Mouse (Mus musculus) retina, adult 2 months (tissue): Measurements from ENCODE around the gene Gm49337.
A peak's percentile ranks its signal among the peaks of the same experiment; 100 is the strongest.
"Not testable (repeated sequence)": the region's sequence is repeated elsewhere in the genome, so short reads cannot be mapped to it uniquely, and the experiment has no call there.

ENCODE experiments used
- DNase-seq: peaks from one replicate; pipeline ENCODE4 v3.0.0-alpha.2; 2012; ENCODE audit warnings: low read depth, low spot score

Gm49337 gene

DNA sequence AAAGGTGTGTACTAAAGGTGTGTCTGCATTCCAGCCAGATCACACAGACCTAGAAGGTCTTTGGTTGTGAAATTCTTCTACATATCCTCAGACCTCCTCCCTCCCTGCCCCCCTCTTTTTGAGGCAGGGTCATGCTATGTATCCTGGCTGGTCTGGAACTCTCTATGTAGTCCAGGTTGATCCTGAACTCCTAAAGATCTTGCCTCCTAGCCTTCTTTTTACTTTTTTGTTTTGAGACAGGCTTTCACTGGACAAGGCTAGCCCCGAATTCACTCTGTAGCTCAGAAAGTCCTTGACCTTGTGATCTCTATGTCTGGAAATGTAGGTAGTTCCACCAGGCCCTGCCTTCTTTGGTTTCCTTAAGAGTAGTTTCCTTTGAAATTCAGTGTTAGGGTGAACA lies 35.7 kb downstream of the Gm49337 start:
- DNase-seq = no peak

DNA sequence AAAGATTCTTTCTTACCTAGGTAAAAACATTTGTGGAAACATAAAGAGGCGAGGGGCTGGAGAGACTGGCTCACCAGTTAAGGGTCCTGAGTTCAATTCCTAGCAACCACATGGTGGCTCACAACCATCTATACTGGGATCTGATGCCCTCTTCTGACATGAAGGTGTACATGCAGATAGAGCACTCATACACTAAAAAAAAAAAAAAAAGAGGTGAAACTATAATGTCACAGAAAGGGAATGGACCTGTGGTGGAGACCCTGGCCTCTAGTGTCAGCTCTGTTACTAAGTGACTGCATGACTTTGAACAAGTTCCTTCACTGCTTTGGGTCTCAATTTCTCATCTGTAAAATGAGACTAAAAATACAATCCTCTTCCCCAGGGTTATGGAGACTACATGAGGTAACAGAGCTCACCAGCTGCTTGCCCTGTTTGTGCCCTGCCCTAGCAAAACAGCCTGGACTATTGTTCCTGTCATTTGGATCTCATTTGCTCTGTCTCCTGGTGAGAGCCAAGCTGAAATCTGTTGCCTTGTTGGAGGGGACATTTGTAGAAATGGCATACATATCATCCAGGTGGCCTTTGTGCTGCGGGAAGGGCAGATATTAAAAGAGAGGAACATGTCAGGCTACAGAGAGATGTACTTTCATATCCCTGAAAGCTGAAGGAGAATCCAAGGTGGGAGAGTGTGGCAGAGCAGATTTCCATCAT lies 42.9 kb downstream of the Gm49337 start:
- no peak for DNase-seq

DNA sequence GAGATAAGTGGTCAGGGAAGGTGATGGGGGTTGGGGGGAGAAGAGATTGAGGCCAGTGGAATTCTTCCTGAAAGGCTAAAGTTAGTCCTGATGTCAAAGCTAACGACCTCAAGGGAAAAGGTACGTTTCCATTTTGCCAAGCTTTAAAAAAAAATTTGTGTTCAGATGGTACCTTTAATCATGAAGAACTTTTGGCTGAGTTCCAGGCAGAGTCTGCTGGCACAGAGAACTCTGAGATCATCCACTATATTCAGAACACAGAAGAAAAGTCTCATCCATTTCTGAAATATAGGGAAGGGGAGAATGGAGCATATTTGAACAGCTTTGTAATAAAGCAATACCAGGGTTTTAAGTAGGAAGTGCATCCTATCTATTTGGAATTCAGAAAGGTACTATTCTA lies 43.9 kb downstream of the Gm49337 start:
- DNase-seq = no peak

DNA sequence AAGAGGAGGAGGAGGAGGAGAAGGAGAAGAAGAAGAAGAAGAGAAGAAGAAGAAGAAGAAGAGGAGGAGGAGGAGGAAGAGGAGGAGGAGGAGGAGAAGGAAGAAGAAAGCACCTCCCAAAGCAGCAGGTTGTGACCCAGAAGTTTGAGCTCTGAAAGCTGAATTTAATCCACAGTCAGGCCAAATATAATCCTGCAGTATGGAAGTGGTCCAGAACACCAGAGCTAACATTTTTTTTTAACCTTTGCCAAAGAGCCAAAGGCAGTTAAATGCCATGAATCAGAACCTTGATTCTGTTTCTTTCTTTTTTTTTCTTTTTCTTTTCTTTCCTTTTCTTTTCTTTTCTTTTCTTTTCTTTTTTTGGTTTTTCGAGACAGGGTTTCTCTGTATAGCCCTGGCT lies 44.5 kb downstream of the Gm49337 start:
- not testable (repeated sequence) for DNase-seq

DNA sequence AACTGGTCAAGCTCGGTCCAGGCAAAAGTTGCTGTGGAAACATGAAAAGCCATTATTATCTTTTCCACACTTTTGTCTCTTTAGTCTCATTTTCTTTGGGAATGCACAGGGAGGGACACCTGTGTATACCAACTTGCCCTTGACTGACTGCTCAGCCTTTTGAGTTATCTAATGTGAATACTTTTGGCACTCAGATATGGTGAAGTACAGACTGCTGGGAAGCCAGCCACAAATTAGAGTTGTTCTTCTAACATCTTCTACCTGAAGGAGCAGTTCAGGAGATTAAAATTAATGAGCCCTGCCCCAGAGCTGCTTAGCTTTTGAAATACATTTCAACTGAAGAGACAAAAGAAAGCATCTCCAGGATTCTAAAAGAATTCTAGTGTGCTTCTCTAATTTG lies 45.9 kb downstream of the Gm49337 start:
- no peak for DNase-seq

DNA sequence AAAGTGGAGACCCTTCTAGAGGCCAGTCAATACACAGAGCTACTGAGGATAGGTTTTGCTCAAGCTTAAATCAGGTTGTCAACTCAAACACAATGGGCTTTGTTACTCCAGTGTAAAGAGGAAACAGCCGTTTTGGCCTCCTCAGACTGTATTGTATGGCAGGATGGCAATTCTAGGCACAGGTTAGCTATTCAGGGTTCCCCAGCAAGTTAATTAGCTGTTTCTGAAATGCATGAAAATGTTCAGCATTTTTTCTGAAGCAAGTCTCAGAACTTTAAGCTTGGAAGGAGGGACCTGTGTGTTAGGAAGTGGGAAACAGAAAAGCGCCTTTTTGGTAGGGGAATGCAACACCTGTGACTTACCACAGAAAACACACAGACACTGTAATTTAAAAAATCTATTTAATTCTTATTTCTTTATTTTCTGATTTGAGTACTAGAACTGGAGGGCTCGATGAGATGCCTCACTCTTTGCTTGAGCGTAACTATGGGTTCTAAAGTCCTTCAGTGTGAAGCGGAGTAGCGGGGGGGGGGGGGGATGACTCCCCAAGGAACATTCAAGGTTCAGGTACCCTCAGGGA lies 47.0 kb downstream of the Gm49337 start:
- no peak for DNase-seq

DNA sequence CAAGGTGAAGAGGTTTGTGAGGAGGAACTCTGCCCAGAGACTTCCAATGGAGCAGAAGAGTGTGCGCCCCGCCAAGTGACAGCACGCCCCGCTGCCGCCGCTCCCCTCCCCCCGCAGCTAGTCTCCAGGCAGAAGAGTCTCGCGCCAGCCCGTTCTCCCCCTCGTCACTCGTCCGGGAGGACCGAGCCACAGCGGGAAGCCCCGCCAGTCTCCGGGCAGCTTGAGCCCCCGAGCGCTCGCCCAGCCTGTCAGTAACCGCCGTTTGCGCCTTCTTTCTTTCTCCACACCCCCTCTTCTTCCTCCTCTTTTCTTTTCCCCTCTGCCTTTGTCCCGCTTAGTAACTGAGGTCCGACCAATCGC lies 47.6 kb downstream of the Gm49337 start:
- no peak for DNase-seq

DNA sequence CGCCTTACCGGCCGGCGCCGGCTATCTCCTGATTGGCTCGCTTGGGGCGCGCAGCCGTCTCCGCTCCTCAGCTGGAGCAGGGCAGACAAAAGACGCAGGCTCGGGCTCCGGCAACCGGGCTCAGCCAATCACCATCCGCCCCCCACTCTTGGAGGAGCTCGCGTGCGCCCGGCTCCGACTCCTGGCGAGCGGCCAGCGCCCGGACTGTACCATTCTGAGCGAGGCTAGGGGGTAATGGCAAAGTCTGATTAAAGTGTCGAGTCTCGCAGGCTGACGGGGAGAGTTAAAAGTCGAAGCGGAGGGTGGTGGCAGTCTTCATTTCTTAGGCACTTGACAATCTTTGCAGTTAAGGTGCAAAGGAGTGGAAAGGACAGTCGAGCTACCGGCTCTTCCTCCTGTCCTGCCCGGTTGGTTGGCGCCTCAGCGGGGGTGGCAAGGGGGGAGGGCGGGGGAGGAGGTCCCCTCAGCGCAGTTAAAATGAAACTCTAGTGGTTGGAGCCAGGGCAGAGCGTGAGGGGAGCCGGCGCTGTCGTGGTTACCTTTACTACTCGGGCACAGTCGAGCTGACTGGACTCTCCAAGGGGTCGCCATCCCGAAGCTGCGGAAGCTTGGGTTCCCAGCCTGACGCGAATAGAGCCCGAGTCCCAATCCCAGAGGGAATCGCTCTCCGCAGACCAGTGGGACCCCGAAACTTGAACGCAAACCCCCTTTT lies 48.1 kb downstream of the Gm49337 start, which contains the start of gene Pik3r3:
Gene Pik3r3, plus strand, starts transcription at position 479 of the 712 bp plus-strand sequence.
- DNase-seq = peak; percentile 98

DNA sequence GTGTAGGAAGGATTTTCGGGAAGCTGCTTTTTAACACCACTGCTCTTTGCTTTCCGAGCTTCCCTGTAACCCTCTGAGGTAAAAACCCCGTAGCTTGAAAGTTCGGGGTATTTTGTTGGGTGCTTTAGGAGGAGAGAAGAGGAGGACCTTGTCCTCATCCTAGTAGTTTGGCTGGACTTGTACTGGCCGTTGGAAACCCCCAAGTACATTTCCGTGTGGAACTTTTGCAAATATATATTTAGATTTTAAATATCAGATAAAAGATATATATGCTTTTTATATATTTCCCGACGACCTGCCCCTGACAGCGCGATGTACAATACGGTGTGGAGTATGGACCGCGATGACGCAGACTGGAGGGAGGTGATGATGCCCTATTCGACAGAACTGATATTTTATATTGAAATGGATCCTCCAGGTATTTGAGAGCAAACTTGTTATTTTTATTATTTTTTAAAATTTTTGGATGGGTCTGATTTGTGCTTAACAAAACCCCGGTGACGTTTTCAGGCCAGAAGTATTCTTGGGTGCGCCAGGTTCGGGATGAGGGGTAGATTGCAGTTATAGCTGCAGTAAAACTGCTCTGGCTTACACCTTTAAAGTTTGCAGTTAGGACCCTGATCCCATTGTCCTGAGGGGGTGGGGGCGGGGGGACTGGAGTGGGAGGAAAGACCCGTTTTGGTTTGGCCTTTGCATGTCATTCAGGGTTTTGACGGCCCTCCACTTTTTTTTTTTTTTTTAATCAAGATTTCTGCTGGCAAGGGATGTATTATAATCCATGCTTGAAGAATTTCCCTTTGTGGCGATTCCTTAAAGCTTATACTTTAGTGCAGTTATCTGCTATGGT lies 49.0 kb downstream of the Gm49337 start:
- no peak for DNase-seq

DNA sequence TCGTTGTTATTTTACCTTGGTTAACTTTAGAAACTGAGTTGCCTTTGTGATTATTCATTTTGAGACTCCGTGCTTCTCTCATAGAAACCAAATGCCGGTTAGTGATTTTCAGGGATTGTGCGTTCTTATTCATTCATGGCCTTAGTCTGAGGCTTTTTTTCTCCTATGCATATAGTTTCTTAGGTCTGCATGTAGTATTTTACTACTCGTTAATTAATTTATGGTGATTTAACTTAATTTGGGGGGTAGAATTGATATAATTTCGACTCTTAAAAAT lies 49.6 kb downstream of the Gm49337 start:
- no peak for DNase-seq

DNA sequence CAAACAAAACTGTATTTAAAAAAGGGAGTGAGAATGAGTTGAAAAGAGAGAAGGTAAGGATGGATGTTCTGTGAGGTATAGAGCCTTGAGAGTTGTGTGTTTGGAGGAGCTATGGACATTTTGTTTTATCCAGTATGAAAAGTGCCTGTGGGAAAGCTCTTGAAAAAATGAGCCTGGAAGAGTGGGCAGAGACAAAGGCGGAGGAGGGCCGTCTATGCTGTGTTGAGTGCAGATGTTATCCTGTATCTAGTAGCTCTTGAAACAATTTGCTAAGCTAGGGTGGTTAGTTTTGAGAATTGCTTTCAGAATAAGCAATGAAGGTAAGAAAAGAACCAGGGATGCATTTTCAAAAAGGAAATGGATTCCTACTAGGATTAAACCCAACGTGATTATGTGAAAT lies 70.2 kb downstream of the Gm49337 start:
- DNase-seq = no peak

DNA sequence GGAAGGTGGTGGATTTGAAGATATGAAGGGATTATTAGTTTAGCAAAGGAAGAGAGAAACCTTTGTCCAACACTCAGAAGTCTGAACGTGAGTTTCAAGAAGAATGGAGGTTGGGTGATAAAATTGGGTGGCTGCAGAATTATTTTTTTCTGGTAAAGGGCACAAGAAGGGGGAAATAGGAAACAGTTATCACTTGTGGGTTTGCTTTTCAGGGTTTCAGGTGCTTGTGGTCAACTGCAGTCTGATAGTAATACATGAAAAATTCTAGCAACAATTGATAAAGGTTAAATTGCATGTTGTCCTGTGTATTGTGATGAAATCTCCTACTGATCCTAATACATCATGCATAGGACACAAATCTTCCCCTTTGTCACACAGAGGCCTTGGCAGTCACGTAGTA lies 71.1 kb downstream of the Gm49337 start:
- DNase-seq = no peak

DNA sequence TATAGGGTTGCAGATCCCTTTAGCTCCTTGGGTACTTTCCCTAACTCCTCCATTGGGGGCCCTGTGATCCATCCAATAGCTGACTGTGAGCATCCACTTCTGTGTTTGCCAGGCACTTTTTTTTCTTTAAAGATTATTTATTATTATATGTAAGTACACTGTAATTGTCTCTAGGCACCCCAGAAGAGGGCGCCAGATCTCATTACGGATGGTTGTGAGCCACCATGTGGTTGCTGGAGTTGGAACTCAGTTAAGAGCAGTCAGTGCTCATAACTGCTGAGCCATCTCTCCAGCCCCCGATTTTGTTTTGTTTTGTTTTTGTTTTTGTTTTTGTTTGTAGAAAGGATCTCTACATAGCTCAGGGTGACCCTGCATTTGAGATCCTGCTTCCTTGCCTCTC lies 72.7 kb downstream of the Gm49337 start:
- DNase-seq = not testable (repeated sequence)

DNA sequence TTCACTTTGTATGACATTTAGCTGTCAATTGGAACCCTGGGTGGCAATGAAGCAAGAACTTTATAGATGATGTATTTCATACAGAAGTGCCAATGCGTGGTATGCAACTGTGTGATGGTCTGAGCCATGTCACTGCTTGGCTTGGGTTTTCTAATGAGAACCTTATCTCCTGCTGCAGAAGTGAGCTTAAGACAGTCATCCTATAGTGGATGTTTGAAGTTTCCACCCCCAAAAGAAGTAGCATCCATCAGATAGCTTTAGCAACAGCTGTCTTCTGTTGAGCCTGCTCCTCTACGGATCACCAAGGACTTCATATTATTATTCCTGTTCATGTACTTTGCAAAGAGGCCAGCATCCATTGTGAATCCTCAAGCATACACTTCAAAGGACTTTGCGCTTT lies 76.8 kb downstream of the Gm49337 start:
- DNase-seq = no peak

DNA sequence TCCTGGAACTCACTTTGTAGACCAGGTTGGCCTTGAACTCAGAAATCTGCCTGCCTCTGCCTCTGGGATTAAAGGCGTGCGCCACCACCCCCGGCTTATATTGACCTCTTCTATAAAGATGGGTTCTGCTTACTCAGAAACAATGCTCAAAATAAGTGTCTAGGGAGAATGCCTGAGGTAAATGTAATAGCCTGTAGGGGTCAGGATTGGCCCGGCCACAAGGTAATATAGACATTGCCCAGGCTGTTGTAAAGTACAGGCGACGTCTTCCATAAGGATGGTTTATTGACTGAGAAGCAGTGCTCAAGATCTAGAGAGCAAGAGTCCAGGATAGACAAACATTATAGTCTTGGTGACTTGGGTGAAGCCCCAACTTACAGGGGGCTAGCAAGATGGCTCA lies 95.0 kb downstream of the Gm49337 start:
- no peak for DNase-seq

DNA sequence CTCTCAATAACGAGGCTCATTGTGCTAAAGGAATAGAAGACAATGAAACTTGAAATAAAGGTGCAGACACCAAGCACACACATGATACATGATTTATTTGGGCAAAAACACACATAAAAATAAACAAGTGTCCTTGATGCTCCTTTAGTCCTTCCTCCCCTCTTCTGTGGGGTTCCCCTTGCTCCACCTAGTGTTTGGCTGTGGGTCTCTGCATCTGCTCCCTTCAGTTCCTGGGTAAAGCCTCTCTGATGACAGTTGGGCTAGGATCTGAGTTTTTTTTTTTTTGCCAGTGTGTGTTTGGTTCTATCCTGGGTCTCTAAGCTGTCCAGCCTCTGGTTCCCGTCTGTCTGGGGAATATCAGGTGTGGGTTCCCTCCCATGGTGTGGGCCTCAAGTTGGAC lies 109.0 kb downstream of the Gm49337 start:
- no peak for DNase-seq

DNA sequence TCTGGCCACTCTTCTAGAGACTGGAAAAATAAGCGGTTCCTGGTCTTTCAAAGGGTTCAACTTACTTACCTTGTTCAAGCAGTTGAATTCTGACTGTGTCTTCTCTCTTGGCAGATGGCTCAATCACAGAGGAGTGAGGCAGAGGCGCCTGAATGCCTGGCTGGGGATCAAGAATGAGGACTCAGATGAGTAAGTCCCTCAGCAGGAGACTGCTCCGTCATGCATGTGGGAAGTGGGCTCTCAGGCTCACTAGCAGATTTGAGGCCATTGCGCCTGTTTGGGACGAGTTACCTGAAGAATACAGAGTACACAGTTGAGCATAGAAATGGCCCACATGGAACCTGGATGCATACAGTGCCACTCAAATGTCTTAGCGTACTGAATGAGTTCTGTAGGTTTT lies 118.4 kb downstream of the Gm49337 start:
- no peak for DNase-seq

DNA sequence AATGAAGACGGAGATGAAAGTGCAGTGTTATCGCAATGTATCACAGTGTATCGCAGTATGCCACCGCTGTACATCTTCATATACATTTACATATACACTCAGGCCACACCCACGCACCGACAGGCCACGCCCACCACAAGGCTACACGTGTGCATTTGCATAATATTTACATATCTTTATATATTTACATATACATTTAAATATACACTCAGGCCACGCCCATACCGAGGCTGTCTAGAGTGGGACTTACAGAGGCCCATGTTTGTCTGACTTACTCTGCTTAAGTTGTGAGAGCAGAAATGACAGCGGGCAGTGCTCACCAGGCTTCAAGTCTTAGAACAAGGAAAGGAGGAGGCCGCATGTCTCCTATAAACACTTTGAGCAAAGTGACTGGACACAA lies 120.1 kb downstream of the Gm49337 start:
- no peak for DNase-seq

DNA sequence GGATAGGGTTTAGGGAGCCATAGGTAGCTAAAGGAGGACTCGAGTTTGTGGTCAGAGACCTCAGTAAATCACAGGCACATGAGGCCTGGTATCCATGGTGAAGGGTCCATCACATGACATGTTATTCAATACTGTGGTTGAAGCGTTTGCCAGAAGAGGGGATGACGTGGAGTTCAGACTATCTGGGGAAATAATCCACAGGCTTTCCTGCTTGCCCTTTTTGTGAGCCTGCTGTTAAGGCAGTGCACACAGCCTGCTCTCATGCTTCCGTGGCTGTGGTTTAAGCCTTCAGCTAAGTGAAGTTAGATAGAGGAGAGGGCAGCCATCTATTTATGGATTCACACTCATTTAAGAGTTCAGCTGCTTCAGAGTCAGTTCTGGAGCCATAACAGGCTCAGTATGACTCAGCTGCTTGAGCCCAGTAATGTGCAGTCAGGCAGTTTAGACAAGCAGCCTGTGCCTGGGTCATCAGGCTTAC lies 127.7 kb downstream of the Gm49337 start:
- DNase-seq = no peak

DNA sequence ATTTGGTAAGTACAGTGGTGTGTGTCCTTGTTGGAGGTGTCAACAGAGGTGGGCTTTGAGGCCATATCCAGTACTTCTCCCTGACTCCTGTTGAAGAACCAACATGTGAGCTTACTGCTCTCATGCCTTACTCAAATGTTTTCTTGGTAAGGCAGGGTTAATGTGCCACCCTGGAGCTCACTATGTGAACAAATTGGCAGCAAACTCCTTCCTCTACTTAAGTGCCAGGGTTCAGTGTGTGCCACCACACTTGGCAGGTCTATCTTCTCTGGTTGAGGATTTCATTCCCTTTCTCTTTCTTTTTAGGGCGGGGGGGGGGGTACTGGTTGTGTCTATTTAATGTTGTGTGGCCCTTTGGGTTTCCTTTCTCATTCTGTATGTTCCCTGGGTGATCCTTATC lies 131.4 kb downstream of the Gm49337 start:
- no peak for DNase-seq

DNA sequence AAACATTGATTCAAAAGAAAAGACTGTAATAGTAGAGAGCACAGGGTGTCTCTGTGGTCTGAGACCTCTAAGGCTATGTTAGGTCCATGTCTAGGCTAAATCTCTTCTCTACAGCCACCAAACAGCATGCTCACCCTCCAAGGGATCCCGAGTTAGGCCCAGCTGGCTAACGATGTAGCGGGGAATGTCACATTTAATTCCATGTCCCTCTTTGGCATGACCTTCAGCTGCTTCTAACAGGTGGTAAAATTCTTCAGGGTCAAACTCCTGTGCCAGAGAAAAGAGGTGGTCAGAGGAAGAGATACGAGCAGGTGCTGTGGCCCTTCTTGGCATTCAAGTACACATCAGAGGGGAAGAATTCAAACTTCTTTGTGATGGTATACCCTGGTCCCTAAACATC lies 144.4 kb downstream of the Gm49337 start:
- DNase-seq = no peak

DNA sequence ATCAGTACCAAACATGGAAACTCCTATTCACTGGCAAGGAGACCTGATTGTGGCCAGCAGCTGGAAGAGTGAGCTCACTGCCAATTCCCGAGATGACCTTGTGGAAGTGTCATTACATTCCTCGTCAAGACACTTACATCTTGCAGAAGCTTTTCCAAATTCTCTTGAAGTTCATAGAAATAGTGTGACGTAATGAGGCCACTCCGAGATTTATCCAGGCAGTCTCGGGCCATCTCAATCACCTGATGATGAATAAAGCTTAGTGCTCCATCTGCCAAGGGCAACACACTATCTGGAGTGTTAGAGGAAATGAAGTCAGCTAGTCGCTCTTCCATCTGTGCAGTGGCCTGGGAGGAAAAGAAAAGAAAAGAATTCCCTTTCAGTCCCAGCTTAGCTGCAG lies 148.9 kb downstream of the Gm49337 start:
- no peak for DNase-seq
